Comparison of ENCODE assay signal across 7 mouse cellular contexts in genomic region chr11:65788154-65788553, GRCm38 (mm10). TPM values are rescaled to one million over a fixed set of nuclear protein-coding genes. Genes with fewer than 3 reads are reported as not detected.
DNase-seq lines count a peak whose midpoint lies in the region; ATAC-seq lines count a peak whose summit lies in the region.

Map2k4 (minus strand) TSS chr11:65788297.

- peak within 1 kb of the TSS; percentile 87 for H3K27ac ChIP-seq in intestine, embryonic 15.5 days
- H3K27ac ChIP-seq in midbrain, embryonic 10.5 days (replicated peaks): peak within 1 kb of the TSS; percentile 98

- H3K9me3 ChIP-seq in intestine, embryonic 15.5 days: no peaks in the 10 kb centered on the region
- H3K9me3 ChIP-seq in midbrain, embryonic 10.5 days (replicated peaks): no peaks in the 10 kb centered on the region

- peak; percentile 94 to 97 for DNase-seq in adrenal gland, adult (ENCODE audit: inconsistent age in 2 of 2, low spot score in 1 of 2)
- peak; percentile 94 for DNase-seq in embryo, embryonic 11 days
- peak; percentile 89 to 91 for DNase-seq in gastrocnemius, postnatal 36 days
- peak; percentile 91 to 92 for DNase-seq in left cerebral cortex, postnatal 25 days (ENCODE audit: low spot score in 2 of 2)
- peak; percentile 97 for DNase-seq in midbrain, embryonic 10.5 days (ENCODE audit: low spot score)
- DNase-seq in right cerebral cortex, postnatal 4 days: peak; percentile 88

- WGBS in intestine, embryonic 15.5 days: under 1% methylated on average over 23 of the region's 36 CpGs
- WGBS in midbrain, embryonic 10.5 days: under 1% methylated on average over 36 of the region's 36 CpGs

- no peaks in the 10 kb centered on the region for H3K27me3 ChIP-seq in intestine, embryonic 15.5 days (replicated peaks)
- H3K27me3 ChIP-seq in midbrain, embryonic 10.5 days (ENCODE audit: low read depth, poor library complexity, severe bottlenecking): no peaks in the 10 kb centered on the region

- H3K4me1 ChIP-seq in intestine, embryonic 15.5 days (replicated peaks): peaks cover 6% of the 10 kb centered on the region
- peaks cover 23% of the 10 kb centered on the region for H3K4me1 ChIP-seq in midbrain, embryonic 10.5 days

- no peaks in the 10 kb centered on the region for H3K36me3 ChIP-seq in intestine, embryonic 15.5 days
- peaks cover 7% of the 10 kb centered on the region; the same call in 1 of the 2 replicates for H3K36me3 ChIP-seq in midbrain, embryonic 10.5 days

- H3K4me2 ChIP-seq in intestine, embryonic 15.5 days (replicated peaks): peak within 1 kb of the TSS; percentile 64

- intact Hi-C loops in gastrocnemius, postnatal 36 days (cut with DNase I): loop anchor here (10.0 kb wide), 1 partner anchor 53 kb away; no protein-coding TSS in a partner anchor
- intact Hi-C loops in left cerebral cortex, postnatal 25 days (cut with DNase I): no loop called here

- peak; percentile 99 for ATAC-seq in intestine, embryonic 15.5 days

- peak within 1 kb of the TSS; percentile 99 for H3K4me3 ChIP-seq in intestine, embryonic 15.5 days (replicated peaks)
- H3K4me3 ChIP-seq in midbrain, embryonic 10.5 days: peak within 1 kb of the TSS; percentile 98

- H3K9ac ChIP-seq in intestine, embryonic 15.5 days: peak within 1 kb of the TSS; percentile 98

RNA-seq across cellular contexts. Expression of gene Map2k4, which starts in this region (rescaled TPM):
- total RNA-seq in gastrocnemius, postnatal 36 days (2021): 10 to 100 TPM; 66.3 to 66.9 TPM
- 54.8 and 57.8 TPM in 2 replicates for polyA plus RNA-seq in intestine, embryonic 15.5 days (2015; fragmentation: Nextera tagmentation; extraction: Ambion mirVana)
- 100 to 1,000 TPM; 192 to 196 TPM for total RNA-seq in left cerebral cortex, postnatal 25 days (2021)
- 62.8 and 66.3 TPM in 2 replicates for polyA plus RNA-seq in midbrain, embryonic 10.5 days (2016; fragmentation: Nextera tagmentation; extraction: Ambion mirVana)

Comparison
In these comparisons a context has a peak if more than half of its experiments do, and no peak if none do; other contexts are left out.
1. Peak in every context shown above with its lines: DNase-seq, ATAC-seq, H3K4me3 ChIP-seq and H3K27ac ChIP-seq.